Mouse (Mus musculus) ovary, adult 18-20 months (tissue): ENCODE measurements at regions not wholly inside any gene's neighbourhood (a gene's known extent, or its start where the extent isn't known, plus 50 kb on each side); places are given as distances from the start of the nearest gene placed in this dataset.

Source experiments
- DNase-seq: peaks from one replicate; pipeline ENCODE4 v3.0.0; 2022; ENCODE audit warnings: low spot score, mixed read lengths

DNA sequence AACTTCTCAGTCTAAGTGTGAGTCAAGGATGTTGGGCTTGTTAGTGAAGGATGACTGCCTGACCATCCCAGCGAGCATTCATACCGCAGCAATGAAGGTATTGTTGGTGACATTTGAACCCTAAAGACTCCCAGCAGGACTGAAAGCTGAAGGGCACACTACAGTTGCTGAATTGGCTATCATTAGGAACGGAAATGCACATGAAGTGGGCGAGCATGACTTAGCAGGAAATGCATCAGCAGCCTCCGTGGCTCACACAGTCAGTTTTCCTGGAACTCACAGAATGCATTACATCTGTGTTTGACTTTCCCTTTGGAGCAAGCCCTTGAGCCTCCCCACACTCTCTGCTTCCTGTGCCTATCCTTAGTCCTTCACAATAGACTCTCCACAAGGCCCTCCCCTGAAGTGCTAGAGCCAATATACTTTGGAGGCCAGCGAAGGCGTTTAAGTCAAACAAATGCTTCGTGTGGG is 63.9 kb downstream of the Tmco5 start:
- no peak for DNase-seq

DNA sequence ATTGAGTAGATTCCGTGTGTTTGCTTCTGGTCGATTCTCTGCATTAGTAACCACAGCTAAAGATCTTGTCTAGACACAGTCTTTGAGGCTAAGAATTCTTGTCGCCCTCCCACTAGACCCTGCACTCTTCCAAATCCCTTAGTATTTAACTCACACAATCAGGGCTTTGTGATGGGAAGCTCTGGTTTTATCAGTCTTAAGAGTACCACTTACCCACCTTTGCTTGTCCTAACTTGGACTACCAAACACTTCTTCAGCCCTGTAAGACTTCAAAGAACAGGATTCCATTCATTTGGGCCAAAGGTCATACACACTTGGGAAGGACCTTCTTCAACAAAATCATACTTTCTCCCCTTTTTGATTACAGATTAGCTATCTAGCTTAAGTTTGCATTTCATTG is 70.0 kb downstream of the Tmco5 start:
- DNase-seq, result no peak

DNA sequence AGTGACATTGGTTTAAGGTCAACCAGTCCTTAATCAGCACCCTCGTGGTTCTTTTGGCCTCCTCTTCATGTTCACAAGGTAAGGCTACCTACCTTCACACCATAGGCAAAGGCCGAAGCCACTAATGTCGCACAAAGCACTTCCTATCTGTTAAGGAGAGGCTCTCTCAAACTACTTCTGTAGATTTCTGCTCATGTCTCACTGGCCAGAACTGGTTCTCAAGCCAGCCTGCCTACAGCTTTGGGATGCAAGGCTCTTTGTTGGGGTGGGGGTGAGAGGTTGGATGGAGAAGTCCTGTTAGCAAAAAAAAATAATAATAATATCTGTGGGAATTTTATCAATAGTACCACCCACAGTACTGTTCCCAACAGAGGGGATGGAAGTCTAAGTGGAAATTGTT is 71.2 kb downstream of the Tmco5 start:
- DNase-seq, result no peak

DNA sequence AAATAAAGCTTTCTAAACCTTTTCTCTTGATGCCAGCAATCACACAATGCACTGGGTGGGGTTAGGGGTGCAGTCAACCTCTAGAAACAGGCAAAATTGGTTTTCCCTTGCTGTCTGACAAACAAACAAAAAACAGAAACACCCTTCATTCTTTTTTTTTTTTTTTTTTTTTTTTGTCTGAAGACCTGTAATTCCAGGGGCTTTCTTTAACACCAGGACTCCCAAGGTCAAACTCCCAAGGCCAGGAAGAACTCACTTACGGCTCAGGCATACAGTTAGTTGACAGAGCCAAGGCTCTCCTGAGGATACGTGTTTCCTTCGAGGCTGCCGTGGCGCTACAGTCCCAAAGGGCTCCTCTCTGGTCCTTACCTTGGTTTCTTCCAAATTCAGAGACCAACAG is 71.7 kb downstream of the Tmco5 start:
- DNase-seq, result no peak

DNA sequence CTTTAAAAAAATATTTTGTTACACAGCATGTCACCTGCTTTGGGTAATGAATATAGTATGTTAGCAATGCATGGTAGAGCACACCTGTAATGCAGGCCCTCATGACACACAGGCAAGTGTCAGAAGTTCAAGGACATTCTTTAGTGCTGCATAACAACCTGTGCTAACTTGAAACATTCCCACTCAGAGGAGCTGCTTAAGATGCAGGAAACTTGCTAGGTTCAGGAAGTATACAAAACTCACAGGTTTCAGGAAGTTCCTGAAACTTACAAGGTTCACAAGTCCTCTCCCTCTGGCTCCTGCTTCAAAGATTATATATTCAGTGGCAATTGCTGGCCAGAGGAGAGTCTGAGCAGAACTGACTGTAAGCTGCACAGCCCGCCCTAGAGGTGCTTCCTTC is 73.0 kb downstream of the Tmco5 start:
- DNase-seq, result no peak

DNA sequence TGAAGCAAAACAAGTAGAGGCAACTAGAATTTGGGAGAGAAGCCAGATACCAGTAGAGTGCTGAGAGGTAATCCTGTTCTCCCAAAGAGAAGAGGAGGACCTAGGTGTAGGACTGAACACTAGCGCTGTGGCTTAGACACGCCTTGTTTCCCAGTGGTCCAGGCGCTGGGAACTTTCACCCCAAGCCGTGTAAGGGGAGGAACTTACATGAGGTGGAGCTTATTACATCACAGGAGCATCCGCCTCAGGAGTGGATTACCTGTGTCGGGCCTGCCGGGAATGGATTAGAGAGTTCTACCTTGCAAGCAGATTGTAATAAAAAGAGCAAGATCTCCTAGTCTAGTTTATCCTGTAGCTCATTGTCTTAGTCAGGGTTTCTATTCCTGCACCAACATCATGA is 75.8 kb downstream of the Tmco5 start:
- DNase-seq, result no peak

DNA sequence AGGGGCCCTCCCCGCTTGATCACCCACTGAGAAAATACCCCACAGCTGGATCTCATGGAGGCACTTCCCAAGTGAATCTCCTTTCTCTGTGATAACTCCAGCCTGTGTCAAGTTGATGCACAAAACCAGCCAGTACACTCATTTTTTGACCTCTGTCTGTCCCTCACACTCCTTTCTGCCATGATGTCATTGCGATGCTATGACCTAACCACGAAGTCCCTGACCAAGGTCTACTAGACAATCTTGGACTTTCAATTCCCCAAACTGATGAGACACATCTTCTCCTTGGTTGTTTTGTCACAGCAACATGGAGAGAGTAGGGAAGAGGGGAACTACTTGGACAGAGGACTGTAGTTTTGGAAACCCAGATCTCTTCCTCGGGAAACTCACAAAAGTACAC is 76.4 kb downstream of the Tmco5 start:
- DNase-seq, result no peak

DNA sequence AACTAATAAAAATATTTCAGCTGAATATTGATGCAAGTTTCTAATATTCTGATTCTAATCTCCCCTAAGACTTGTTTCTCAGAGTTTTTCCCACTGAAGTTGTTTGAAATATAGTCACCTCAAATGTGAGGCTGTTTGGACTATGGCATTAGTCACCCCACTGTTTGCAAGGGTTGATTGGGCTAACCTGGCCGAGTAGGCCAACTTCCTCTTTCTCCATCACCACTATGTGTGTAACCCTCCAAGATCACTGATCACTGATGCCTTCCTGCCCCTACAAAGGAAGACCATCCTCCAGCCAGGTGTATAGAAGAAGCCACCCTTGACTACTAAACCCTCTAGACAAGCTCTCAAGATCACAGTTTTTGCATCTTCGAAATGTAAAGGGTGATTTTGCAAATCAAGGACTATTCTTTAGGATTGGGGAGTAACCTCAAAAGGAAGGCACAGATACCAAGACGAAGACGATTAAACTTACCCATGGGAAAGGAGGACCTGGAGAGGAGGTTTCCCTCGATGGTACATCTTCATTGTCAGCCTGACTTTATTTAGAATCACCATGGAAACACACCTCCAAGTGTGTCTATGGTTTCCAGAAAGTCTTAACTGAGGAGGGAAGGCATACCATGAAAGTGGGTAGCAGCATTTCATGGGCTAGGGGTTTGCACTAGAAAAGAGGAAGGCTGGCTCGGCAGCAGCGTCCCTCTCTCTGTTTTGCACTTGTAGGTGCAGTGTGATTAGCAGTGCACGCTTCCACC is 84.8 kb downstream of the Tmco5 start:
- DNase-seq, result no peak

DNA sequence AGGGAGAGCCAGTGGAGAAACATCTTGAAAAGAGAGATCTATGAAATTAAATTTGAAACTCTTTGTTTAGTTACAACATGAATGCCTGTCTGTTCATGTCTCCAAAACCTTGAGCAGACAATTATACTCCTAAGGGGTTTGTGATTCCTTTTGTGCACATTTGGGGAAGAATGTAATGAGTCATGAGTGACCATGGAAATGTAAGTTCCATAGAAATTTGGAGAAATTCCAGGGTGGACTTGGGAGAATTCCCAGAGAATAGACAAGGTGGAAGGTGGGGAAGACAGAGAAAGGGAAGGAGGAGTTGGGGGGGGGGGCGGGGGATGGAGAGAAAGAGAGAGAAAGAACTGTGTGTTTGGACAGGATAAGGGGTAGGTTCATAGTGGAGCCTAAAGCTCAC is 87.8 kb downstream of the Tmco5 start:
- no peak for DNase-seq

DNA sequence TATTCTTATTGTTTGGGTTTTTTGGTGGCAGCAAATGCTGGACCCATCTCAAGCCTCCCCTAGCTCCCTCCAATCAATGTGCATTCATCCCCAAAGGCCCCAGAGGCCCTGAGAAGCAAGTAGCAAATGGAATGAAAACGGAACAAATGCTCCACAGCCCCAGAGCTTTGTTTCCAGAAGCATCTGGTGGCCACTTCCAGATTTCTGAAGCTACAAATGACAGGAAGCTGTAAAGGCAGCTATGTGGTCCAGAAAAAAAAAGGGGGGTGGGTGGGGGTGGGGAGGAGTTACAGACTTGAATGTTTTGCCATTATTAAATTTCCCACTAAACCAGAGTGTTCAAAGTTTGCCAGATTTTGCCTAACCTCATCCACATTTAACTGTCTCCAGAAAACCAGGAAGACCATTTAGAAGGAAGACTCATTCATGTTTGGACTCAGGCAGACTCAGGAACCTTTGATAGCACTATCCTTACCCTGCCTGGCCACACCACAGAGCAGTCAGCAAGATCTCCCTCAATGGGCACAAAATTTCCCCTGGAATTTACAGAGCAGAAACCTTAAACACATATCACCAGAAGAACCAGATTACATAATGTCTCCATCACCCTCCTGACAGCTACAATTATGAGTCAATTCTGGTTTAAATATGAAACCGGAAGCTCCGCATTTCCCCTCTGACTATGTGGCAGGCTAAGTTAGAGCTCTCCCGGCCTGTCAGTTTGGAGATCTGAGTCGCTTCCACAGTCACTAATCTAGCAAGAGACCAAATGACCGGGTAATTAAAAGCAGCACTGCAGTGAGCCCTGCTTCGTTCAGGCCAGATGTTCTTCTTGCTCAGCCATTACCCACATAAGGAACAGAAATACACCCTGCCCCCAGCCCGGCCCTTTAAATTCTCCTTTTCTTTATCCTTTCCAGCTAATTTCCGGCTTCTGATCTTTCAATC is 93.4 kb downstream of the Tmco5 start:
- no peak for DNase-seq

DNA sequence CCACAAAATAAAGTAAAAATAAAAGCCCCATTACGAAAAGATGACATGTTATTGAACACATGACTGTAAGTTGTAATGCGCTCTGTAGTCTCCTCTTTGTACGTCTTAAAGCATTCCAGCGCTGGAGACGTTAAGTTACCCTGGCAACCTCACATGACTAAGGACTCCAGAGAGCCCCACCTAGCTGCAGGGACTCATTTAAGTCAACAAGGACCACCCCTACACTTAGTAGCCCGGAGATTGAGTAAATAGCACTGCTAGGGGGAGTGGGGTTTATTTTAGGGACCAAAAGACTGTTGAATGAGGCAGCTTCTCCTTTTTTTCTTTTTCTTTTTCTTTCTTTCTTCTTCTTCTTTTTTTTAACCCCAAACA is 94.1 kb downstream of the Tmco5 start:
- no peak for DNase-seq

DNA sequence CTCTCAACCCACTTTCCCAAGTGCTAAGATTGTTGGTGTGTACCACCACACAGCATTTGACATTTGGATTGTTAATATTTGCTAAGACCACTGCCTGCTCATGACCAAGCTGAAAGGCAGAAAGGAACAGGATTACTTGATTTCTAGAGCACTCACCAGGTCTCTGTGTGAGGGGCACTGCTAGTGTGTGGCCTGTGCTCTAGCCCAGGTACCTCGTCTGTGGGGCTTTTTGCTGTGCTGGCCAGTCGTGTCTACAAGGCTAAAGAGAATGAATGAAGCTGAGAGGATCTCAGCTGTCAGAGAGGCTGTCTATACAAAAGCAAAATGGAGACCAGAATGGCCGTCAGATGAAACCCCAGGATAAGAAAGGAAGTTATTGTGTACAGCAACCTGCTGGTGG is 95.0 kb downstream of the Tmco5 start:
- DNase-seq, result no peak

DNA sequence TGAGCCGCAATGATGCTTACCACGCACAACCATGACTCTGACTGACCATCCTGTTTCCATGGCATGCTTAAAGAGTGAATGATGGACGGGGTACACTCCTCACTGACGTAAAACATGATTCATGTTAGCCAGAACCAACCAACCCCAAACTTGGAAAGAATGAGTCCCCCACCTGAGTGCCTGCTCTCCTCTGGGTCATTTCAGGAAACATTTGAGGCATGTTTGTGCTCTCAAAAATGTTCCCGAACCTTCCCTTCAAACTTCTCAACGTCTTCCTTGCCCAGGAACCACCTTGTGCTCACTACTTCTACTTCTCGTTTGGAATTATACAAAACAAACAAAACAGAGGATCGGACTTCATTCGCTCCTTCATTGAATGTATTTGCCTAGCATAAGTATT is 95.7 kb downstream of the Tmco5 start:
- DNase-seq, result no peak

DNA sequence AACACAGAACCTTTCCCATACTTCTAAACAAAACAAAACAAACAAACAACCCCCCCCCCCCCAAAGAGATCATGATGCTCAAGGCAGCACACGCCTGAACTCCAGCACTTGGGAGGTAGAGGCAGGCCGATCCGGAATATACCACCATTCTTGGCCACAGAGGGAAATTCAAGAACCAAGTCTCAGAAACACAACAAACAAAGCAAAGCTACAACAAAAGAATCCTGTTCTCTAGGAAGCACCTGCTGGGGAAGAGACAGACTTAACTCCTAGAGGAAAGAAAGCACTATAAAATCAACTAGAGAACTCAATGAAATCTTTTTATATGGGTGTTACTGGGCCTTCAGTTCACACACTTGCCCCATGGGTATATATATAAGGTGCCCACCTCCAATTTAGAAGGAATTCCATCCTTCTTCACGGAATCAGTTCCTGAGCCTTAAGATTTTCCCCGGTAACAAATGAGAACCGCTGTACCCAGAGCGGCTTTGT is 96.1 kb downstream of the Tmco5 start:
- DNase-seq, result no peak

DNA sequence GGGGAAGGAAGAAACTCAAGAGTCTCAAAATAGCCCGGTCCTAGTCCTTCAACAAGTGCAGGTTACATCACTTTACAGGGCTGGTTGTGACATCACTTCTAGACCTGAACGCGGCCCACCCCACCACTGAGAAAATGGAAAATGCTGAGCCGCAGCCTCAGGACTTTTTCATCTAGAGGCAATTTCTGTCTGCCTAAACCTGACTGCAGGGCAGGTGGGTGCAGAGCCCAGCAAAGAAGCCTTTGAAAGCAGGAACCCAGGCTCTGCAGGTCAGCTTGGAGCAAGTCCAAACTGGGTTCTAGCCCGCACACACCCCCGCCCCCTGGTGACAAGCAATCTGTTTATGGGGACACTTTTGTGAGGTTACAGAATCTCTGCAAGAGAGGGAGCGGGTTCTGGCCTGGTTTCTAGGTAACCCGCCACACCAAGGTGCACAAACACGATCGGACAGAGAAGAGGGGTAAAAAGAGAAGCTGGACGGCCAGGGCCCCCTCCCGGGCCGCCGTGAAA is 96.7 kb downstream of the Tmco5 start:
- DNase-seq, result no peak

DNA sequence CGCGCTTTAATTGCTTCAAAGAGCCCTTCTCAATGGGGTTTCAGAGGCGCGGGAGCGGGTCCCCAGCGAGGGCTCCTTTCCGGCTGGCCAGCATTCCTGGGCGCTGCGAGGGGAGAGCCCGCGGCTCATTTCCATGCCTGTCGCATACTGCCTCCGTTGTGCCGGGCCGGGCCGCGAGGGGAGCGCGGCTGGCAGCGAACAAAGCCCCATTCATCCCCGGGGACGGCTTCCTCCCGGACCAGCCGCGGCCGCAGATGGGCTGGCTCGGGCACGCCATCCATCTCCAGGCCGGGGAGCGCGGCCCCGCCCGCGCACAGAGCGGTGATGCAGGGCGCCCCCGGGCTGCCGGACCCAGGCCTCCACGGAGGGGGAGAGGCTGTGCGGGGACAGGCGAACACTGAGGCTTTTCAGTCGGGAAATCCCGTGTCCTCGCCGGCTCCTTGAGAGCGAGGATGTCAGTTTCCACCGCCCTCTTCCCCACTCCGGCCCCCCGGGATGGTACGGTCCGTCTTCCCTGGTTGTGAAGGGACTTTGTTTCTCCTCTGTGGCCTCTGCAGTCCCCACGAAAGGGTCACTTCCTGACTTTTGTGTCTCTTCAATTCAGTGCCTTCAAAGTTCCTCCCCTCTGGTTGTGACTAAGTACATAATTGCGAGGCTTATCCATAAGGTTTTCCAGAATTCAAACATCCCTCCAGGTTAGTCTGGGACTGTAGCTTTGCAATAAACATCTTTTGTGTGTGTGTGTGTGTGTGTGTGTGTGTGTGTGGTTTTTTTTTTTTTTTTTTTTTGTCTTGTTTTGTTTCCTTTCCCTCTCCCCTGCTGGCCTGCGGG is 97.3 kb downstream of the Tmco5 start:
- DNase-seq, result peak; percentile 66

DNA sequence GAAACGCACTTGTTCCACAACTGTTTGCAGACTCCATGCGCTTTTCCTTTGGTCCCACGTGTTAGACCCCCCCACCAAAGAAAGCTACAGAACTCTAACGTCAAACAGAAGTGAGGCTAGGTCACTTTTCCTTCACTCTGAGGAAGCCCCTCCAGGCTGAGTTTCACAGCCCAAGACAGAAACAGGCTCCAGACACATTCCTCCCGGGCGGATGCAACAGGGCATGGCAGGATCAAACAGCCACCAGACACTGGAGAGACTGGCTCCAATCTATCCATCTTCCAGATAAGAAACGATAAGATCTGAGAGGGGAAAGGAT is 97.9 kb downstream of the Tmco5 start:
- DNase-seq, result no peak

DNA sequence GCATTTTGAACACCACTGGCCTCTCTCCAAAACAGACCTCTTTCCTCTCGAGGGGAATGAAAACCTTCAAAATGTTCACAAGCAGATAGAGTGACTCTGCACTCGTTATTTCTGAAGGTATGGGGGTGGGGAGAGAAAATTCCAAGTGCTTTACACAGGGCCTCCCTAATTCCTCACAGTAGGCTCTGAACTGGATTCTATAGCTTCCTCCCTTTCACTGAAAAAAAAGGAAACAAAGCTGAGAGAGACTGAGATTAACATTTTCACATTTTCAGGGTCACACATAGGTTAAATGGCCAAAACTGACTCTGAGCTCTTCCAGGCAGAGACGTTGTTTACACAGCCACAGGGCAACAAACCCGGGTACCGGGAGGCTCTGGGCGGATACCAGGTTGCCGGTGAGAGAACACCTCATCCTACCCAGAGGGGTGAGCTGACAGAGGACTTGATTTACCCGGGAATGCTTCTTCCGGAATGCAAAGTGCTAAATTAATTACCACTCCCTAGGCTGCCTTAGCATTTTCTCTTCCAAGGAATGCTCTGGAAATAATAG is 98.5 kb downstream of the Tmco5 start:
- no peak for DNase-seq

DNA sequence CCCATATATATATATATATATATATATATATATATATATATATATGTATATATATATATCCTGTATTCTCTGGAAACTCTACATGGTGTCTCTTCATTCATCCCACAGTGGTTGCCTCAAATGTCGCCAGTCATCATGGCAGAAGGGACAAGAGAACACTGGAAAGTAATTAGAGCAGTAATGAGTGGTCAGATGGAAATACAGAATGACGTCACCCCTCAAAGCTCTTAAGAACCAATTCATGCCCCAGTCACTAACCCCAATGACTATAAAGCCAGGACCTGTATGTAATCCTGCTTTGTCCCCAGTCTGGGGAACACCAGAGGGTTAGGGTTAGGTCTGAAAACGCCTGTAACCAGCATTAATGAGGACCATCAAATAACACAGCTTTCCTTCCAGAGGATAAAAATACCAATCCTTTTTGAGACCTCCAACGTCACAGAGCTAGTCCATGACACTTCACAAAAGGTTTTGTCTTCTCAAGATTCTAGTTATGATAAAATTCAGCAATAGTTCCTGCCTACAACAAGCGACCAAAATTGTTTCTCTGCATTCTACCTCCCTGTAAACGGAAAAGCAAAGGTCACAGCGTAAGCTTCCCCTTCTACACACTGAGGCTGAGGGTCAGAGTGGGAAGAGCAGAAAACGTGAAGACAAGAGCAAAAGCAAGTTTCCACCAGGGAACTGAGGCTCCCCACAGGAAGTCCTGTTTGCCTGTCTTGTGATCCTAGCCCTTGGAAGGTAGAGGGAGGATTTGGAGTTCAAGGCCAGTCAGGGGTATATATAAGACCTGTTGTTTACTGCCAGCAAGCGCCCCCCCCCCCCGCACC is 99.5 kb downstream of the Tmco5 start:
- no peak for DNase-seq

DNA sequence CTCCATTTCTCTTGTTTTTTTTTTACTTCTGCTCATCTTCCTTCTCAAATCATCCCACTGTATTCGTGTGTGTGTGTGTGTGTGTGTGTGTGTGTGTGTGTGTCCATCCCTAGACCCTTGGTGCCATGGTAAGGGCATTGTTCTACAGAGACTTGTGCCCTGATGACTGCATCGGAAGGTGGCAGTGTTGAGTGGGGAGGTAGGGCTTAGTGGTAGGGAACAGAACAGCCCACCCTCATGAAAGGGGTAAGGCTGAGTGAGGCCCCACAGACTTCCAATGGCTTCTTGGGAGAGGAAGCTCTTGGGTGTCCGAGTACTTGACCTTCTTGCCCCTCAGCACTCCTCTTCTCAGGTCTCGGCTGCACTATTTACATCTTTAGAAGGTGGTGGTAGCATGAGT is 100.3 kb downstream of the Tmco5 start:
- DNase-seq, result no peak
